Mouse (Mus musculus): ENCODE data around the gene Thnsl2. TPM values are rescaled to one million over a fixed set of nuclear protein-coding genes. Genes with fewer than 3 reads are reported as not detected.
A peak's percentile ranks its signal among the peaks of the same experiment; 100 is the strongest.

The Thnsl2 gene
- polyA plus RNA-seq, 1 experiment from 2014 or later: 0.42 TPM

DNA sequence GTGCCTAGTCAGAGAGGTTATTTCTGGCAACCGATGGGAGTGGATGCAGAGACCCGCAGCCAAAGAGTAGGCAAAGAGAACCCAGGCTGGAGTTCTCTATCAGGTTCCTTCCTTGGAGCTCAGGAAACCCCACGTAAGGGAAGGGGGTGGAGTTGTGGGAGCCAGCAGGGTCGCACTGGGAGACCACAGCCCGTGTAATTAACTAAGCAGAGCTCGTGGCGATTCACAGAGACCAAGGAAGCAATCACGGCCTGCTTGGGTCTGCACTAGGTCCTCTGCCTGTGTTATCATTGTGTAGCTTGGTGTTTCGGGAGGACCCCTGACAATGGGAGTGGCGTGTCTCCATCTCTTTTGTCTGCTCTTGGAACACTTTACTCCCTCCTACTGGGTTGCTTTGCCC, 6.9 kb upstream of the Thnsl2 start:
- 76% methylated on average over 9 of the region's 10 CpGs for WGBS (ENCODE audit: missing documents)
- Histone ChIP-seq H3K79me2 (ENCODE audit: inconsistent target) (no peaks in the 10 kb centered on the region), H3K4me3 (ENCODE audit: inconsistent target) (no peak overlapping the region), H3K27ac (no peak overlapping the region), H3K36me3 (ENCODE audit: inconsistent target) (no peaks in the 10 kb centered on the region)

DNA sequence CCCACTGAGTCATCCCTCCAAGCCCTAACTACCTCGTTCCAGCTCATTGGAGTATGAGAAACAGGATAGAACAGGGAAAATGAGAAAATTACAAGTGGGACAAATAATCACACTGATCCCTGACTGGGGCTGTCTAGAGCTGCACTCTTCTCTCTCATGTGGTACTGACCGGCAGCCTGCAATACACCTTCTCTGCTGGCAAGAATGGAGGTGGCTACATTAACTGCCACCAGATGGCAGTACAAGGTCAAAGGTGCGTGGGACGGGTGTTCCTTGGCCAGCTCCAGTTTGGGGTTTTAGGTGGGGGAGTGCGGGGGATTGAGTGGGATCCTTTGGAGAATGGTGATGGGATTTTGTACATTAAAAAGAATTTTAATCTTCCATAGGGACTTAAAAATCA, 5.3 kb upstream of the Thnsl2 start:
- WGBS (ENCODE audit: missing documents): 10% methylated on average over 5 of the region's 5 CpGs
- H3K79me2 ChIP-seq (ENCODE audit: inconsistent target): no peaks in the 10 kb centered on the region
- H3K4me3 ChIP-seq (ENCODE audit: inconsistent target): no peak overlapping the region
- no peaks in the 10 kb centered on the region for H3K36me3 ChIP-seq (ENCODE audit: inconsistent target)
- no peak overlapping the region for H3K27ac ChIP-seq

DNA sequence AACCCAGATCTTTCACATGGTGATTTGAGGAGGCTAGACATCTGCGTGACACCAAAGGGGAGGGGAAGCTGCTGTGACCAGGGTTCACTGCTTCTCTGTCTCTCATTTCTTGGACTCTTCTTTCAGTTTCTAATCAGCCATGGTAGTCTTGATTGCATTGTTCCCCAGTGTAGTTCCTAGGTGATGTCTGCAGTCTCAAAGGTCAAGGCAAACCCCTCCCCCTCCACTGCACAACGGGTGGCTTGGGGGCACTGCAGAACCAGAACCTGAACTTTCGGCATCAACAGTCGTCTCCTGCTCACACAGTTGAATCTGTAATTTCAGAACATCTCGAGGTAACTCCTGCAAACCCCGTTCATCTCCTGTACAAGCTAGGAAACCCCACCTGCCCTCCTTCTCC, 4.1 kb upstream of the Thnsl2 start:
- Histone ChIP-seq H3K79me2 (ENCODE audit: inconsistent target) (no peaks in the 10 kb centered on the region), H3K4me3 (ENCODE audit: inconsistent target) (no peak overlapping the region), H3K27ac (no peak overlapping the region), H3K36me3 (ENCODE audit: inconsistent target) (no peaks in the 10 kb centered on the region)
- WGBS (ENCODE audit: missing documents): 76% methylated on average over 6 of the region's 6 CpGs

DNA sequence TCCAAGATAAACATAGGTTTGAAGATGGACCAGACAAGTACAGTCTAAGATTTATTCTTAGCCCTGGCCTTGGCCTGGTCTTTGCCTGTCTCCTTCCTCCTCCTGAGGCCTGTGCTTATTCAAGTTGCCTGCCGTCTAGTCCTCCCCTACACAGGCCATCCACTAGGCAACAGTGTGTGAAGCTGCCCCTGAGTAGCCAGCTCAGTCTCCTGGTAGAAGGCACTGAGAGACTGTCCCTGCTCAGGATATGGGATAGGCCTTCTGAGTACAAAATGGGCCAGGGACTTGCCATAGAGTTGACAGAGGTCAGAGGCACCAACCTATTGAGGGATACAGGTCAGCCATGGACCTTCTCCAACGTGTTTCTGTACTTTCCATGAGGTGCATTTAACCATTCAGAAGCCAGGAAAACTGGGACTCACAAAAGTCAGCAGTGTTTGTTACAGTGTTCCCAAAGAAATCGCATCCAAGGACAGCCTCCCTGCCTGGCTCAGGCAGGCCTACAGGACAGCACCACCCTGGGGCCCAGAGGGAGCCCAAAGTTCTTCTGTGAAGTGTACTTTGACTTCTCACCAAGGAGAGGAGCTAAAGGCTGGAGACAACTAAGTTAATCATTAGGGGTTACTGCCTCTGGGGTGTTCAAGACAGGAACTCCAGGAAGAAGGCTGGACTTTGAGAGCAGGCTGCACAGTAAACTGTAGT, 1.2 kb upstream of the Thnsl2 start:
- H3K79me2 ChIP-seq (ENCODE audit: inconsistent target): no peaks in the 10 kb centered on the region
- H3K36me3 ChIP-seq (ENCODE audit: inconsistent target): no peaks in the 10 kb centered on the region
- H3K4me3 ChIP-seq (ENCODE audit: inconsistent target): no peak overlapping the region
- H3K27ac ChIP-seq: no peak overlapping the region
- 92% methylated on average over 3 of the region's 3 CpGs for WGBS (ENCODE audit: missing documents)

DNA sequence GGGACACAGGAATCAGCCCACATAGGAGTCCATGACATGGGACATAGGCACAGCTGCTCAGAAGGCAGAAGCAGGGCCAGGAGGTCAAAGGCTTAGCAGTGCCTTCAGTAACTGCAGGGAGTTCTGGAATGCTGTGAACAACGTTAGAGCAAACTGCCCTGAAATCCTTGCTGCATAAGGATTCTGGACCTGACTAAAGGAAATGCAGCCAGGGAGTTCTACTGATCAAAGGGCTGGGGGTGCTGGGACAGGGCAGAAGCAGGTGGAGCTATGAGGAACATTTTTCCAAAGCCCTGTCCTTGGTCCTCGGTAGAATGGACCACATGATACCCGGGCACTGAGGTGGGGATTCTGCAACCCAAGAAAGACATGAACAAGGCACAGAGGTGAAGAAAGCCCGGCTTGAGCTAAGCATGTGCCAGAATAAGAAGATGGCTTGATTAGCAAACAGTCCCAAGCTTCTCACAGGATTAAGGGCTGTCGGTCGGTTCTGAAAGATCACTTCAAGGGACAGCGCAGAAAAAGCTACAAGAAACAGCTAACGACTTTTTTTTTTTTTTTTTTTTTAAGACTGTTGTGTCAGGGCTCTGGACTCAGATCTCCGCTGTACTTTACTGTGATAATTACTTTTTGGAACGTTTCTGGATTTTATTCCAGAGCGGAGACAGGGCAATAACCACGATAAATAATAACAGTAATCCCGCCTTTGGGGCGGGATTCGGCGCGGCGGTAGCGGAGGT, 915 bp downstream of the Thnsl2 start:
- Histone ChIP-seq H3K79me2 (ENCODE audit: inconsistent target) (no peaks in the 10 kb centered on the region), H3K27ac (no peak overlapping the region), H3K4me3 (ENCODE audit: inconsistent target) (peak overlapping the region; percentile 46), H3K36me3 (ENCODE audit: inconsistent target) (no peaks in the 10 kb centered on the region)
- WGBS (ENCODE audit: missing documents): 4% methylated on average over 19 of the region's 19 CpGs

DNA sequence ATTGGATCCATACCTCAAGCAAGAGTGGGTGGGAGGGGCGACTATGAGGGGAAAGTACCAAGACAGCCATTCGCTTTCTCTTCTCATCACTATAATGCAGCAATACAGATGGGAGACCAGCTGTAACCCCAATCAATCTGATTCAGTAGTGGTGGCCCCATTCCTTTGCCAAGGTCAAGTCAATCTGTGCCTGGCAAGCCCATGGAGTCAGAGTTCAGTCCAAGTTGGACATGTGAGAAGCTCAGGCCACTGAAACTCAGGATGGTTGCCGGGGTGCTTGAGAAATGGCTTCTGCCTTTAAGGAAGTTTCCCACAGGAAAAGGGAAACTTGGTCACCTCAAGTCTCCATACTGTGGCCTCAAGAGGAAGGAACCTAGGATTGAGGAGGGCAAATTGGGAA, 9.2 kb downstream of the Thnsl2 start:
- H3K4me3 ChIP-seq (ENCODE audit: inconsistent target): no peak overlapping the region
- H3K36me3 ChIP-seq (ENCODE audit: inconsistent target): no peaks in the 10 kb centered on the region
- WGBS (ENCODE audit: missing documents): 94% methylated on average over 3 of the region's 3 CpGs
- no peak overlapping the region for H3K27ac ChIP-seq
- no peaks in the 10 kb centered on the region for H3K79me2 ChIP-seq (ENCODE audit: inconsistent target)

DNA sequence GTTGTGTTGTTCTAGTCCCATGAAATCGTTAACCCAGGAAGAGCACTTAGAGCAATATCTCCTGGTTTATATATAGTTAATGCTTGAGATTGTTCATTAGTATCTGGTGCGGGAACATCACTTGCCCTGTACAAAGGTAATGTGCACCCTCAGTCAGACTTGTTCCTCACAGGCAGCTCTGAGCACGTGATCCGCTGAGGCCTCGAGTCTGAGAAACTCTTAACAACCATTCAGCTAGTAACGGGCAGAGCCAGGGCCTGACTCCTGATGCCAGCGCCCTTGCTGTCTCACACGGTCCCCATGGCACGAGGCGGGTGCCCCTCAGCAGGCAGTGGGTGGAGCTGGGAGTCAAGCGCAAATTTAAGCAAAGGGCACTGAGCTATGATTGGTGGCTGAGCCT, 10.7 kb downstream of the Thnsl2 start:
- H3K79me2 ChIP-seq (ENCODE audit: inconsistent target): no peaks in the 10 kb centered on the region
- no peaks in the 10 kb centered on the region for H3K36me3 ChIP-seq (ENCODE audit: inconsistent target)
- no peak overlapping the region for H3K27ac ChIP-seq
- 95% methylated on average over 10 of the region's 11 CpGs for WGBS (ENCODE audit: missing documents)
- no peak overlapping the region for H3K4me3 ChIP-seq (ENCODE audit: inconsistent target)

DNA sequence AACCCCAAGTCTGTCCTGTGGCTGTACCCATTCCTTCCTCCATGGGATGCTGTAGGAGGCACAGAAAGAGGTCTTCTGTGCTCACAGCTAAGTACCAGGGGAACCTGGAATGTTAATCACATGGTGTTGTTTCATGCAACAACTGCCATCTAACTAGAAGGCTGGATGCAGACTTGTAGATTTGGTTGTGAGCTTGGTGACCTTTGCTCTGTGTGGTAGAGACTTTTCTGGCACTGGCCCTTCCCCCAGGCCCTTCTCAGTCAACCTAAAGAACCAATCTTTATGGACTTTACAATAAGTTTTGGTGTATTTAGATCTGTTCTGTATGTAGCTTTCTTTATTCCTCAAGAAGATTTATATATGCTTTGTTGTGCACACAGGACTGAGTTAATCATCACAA, 13.2 kb downstream of the Thnsl2 start:
- Histone ChIP-seq H3K27ac (no peak overlapping the region), H3K4me3 (ENCODE audit: inconsistent target) (no peak overlapping the region), H3K79me2 (ENCODE audit: inconsistent target) (no peaks in the 10 kb centered on the region), H3K36me3 (ENCODE audit: inconsistent target) (no peaks in the 10 kb centered on the region)

DNA sequence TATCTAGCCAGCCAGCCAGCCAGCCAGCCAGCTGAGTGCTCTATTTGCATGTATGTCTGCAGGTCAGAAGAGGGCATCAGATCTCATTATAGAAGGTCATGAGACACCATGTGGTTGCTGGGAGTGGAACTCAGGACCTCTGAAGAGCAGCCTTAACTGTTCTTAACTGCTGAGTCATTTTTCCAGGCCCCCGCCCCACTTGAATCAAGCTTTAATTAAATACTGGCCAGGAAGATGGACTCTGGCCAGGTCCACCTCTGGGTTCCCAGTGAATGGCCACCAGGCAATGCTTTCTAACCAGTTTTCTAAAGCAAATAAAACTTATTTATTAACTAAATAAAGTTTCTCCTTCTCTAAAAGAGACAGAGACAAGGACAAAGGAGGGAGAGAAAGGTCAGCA, 14.0 kb downstream of the Thnsl2 start:
- no peaks in the 10 kb centered on the region for H3K79me2 ChIP-seq (ENCODE audit: inconsistent target)
- H3K27ac ChIP-seq: no peak overlapping the region
- no peak overlapping the region for H3K4me3 ChIP-seq (ENCODE audit: inconsistent target)
- H3K36me3 ChIP-seq (ENCODE audit: inconsistent target): no peaks in the 10 kb centered on the region
- WGBS (ENCODE audit: missing documents): 92% methylated on average over 1 of the region's 1 CpGs

DNA sequence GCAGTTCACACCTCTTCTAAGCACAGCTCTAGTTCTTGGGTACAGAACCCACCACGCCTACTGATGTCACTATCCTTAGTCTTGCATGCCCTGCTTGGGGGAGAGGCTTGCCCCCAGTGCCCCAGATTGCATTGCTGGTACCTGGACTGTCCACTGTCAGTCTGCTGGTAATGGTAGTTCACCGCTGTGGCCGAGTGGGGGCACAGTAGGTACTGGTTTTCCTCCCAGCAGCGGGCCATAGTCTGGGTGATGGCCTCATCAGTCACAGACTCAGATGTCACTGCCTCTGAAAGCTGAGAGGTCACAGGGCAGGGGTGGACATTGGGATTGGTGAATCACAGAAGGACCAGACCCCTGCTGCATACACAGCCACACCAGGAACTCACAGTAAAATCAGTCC, 15.2 kb downstream of the Thnsl2 start:
- no peaks in the 10 kb centered on the region for H3K36me3 ChIP-seq (ENCODE audit: inconsistent target)
- 96% methylated on average over 4 of the region's 4 CpGs for WGBS (ENCODE audit: missing documents)
- no peaks in the 10 kb centered on the region for H3K79me2 ChIP-seq (ENCODE audit: inconsistent target)
- H3K27ac ChIP-seq: no peak overlapping the region
- H3K4me3 ChIP-seq (ENCODE audit: inconsistent target): no peak overlapping the region

DNA sequence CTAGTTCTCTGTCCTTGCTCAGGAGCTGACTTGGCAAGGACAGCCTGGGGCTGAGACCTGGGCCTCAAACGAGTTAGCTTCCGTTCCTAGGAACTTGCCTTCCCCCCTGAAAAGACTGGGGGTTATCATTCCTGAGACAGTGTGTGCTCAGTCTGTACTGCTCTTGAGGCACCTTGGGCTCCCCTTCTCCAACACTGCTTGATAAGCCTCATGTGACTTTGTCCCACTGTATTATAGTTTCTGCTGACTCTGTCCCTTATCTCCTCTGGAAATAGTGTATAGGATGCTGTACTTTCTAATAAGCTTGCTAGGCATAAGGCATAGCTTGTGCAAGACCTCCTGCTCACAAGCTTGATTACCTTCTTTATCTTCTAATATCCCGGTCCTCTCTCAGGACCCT, 17.9 kb downstream of the Thnsl2 start:
- Histone ChIP-seq H3K36me3 (ENCODE audit: inconsistent target) (no peaks in the 10 kb centered on the region), H3K79me2 (ENCODE audit: inconsistent target) (no peaks in the 10 kb centered on the region), H3K4me3 (ENCODE audit: inconsistent target) (no peak overlapping the region), H3K27ac (no peak overlapping the region)
- 72% methylated on average over 3 of the region's 3 CpGs for WGBS (ENCODE audit: missing documents)

DNA sequence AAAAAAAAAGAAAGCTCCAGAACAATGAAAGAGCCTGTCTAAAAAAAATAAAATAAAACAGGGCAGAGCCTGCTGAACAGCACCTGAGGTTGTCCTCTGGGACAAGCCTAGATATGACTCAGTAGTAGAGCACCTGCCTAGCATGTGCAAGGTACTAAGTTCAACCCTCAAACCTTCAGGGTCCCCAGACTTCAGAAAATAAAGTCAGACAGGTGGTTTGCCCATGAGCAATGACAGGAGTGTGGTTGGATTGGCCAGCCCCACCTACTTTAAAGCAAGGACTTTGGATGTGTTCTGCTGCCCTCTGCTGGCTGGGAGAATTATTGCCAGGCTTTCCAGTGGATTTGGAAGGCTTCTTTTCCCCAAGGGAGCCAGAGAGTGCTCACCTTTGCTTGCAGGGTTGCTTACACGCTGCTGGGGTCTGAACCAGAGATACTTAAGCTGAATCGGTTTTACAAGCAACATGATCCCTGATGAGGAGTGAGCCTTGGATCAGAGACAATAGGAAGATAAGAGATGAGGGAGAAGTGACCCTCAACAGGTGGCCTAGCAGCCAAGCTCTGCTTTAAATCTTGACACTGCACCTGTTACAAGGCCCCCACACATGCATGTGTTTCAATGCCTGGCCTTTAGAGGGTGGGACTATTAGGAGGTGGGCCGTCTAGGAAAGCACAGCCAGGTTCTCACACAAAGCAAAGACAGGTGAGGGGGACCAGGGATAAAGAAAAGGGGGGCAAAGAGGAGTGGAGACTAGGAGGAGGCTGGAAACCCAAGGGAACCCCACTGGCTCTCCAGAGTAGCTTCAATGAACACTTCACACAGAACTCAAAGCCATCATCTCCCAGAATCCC, 19.0 kb downstream of the Thnsl2 start:
- 19% methylated on average over 3 of the region's 3 CpGs for WGBS (ENCODE audit: missing documents)
- Histone ChIP-seq H3K27ac (no peak overlapping the region), H3K79me2 (ENCODE audit: inconsistent target) (no peaks in the 10 kb centered on the region), H3K36me3 (ENCODE audit: inconsistent target) (no peaks in the 10 kb centered on the region), H3K4me3 (ENCODE audit: inconsistent target) (no peak overlapping the region)

DNA sequence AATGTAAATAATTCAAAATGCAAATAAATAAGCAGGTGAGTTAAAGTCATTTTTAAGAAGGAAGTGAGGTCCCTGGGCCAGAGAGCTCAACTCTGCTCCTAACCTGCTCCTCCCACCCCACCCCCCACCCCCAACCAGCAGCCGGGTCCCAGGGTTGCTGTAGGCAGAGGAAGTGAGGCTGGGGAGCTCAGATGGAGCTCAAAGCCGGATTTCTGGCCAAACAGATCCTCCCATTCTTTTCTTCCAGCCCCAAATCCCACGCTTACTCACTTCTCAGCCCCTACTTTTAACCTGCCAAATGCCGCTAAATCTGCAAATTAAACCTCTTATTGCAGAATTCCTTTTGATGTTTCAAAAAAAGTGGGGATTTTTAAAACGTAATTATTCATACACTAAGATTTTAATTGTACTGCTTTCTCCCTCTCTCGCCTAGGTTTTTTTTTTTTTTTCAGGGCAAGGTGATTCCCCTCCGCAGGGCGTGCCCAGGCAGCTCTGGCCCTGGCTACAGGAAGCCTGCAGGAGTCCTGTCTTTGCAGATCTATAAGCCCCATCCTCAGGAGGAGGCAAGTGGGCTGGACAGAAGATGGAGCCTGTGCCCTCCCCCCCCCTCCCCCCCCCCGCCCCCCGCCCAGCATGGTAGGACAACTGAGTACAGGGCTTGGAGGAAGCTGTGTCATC, 24.5 kb downstream of the Thnsl2 start:
- WGBS (ENCODE audit: missing documents): 28% methylated on average over 6 of the region's 10 CpGs

DNA sequence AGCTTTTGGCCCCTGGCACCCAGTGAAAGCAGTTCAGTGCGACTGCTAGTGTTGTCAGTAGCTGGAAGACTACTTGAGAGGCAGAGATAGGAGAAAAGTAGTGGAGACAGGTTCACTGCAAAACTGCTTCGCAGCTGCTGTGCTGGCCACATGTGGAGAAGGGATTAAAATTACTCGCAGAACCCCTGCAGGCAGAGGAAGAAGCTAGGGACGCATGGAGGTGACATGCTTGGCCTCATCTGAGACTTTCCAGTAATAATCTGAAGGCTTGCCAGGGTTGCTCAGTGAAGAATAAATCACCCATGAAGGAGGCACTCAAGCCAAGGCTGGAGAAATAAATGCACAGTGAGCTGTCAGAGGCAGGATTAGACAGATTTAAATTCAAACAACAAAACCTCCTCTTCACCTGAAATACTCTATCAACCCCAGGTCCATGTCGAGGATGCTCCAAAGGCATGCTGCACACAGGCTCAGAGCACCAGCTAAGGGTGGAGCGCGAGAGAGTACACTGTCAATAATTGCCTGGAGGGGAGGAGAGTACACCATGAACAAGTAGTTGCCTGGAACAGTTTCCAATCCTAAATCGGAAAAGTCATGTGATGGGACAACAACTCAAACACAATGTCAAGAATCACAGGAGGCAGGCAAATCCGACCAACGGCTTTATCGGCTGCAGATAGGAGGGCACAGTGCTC, 32.7 kb downstream of the Thnsl2 start:
- H3K27ac ChIP-seq: no peak overlapping the region
- H3K4me3 ChIP-seq (ENCODE audit: inconsistent target): no peak overlapping the region
- no peaks in the 10 kb centered on the region for H3K79me2 ChIP-seq (ENCODE audit: inconsistent target)
- WGBS (ENCODE audit: missing documents): 90% methylated on average over 10 of the region's 11 CpGs
- H3K36me3 ChIP-seq (ENCODE audit: inconsistent target): no peaks in the 10 kb centered on the region

More for the DNA sequence above, 24.5 kb downstream of the Thnsl2 start:
- H3K4me3 ChIP-seq (ENCODE audit: inconsistent target): no peak overlapping the region
- no peak overlapping the region for H3K27ac ChIP-seq
- H3K36me3 ChIP-seq (ENCODE audit: inconsistent target): no peaks in the 10 kb centered on the region
- H3K79me2 ChIP-seq (ENCODE audit: inconsistent target): no peaks in the 10 kb centered on the region

Measured in macrophage (primary cell).